In genomic region chr9:29942183-29942952, GRCm38 (mm10) we compare ENCODE assay signal across 12 mouse cellular contexts. TPM values are rescaled to one million over a fixed set of nuclear protein-coding genes. Genes with fewer than 3 reads are reported as not detected.
DNase-seq lines count a peak whose midpoint lies in the region; ATAC-seq and TF ChIP-seq lines count a peak whose summit lies in the region.
"Had no signal": no experiment of that assay in that cellular context is flagged by ENCODE, and none has a peak within 500 bp of the region (broad histone marks: within the 10 kb centered on the region; RNA-seq: fewer than 3 reads in every experiment).

No protein-coding gene starts in this region.

- H3K4me1 ChIP-seq in hindbrain, embryonic 13.5 days (replicated peaks), result peaks cover 45% of the 10 kb centered on the region
- no peaks in the 10 kb centered on the region; the same call in 1 of the 2 replicates for H3K4me1 ChIP-seq in hindbrain, embryonic 11.5 days (replicated peaks; ENCODE audit: control insufficient read depth, insufficient read depth, low read length)

- no peak for TF ChIP-seq CTCF in brain, embryonic 14.5 days (IDR thresholded peaks at IDR 0.05; ENCODE audit: borderline replicate concordance, extremely low read depth, insufficient read depth, insufficient read length)

- H3K9ac ChIP-seq in hindbrain, embryonic 13.5 days, result no peak overlapping the region
- no peak overlapping the region for H3K9ac ChIP-seq in hindbrain, embryonic 11.5 days (ENCODE audit: low read depth, low read length)
- H3K9ac ChIP-seq: stomach, embryonic 15.5 days had no signal

- intact Hi-C loops in left cerebral cortex, postnatal 4 days (cut with DNase I), result no loop called here

- no peak for TF ChIP-seq POLR2A in brain, embryonic 14.5 days (IDR thresholded peaks at IDR 0.05; ENCODE audit: borderline replicate concordance, extremely low read depth, insufficient read depth, insufficient read length, poor library complexity, severe bottlenecking)

- DNase-seq in cerebellum, postnatal 14 days, result peak; percentile 53
- no peak for DNase-seq in cerebellum, adult 11-12 months
- DNase-seq in hindbrain, embryonic 11.5 days (ENCODE audit: low spot score), result no peak
- peak; percentile 81 for DNase-seq in brain, embryonic 14.5 days (ENCODE audit: low read depth)
- peak; percentile 78 for DNase-seq in left cerebral cortex, postnatal 4 days
- DNase-seq in adrenal gland, adult 2 months, result no peak
- no peak for DNase-seq in gastrocnemius, adult 18-20 months (ENCODE audit: low spot score)
- DNase-seq: heart, adult 2 months had no signal

- no peaks in the 10 kb centered on the region for H3K36me3 ChIP-seq in hindbrain, embryonic 13.5 days
- H3K36me3 ChIP-seq in hindbrain, embryonic 11.5 days (ENCODE audit: control insufficient read depth, insufficient read depth, low read length), result no peaks in the 10 kb centered on the region
- H3K36me3 ChIP-seq: stomach, embryonic 15.5 days had no signal

- H3K4me2 ChIP-seq in hindbrain, embryonic 13.5 days, result no peak overlapping the region
- no peak overlapping the region for H3K4me2 ChIP-seq in hindbrain, embryonic 11.5 days (replicated peaks; ENCODE audit: low read depth, low read length)

- H3K9me3 ChIP-seq in hindbrain, embryonic 13.5 days, result no peaks in the 10 kb centered on the region
- H3K9me3 ChIP-seq in hindbrain, embryonic 11.5 days (ENCODE audit: control insufficient read depth, low read length), result no peaks in the 10 kb centered on the region
- H3K9me3 ChIP-seq: stomach, embryonic 15.5 days had no signal

- H3K27me3 ChIP-seq in hindbrain, embryonic 13.5 days, result no peaks in the 10 kb centered on the region
- 0 out of 2 replicates have a peak, but pooled peaks cover 3% of the 10 kb centered on the region for H3K27me3 ChIP-seq in hindbrain, embryonic 11.5 days (ENCODE audit: control insufficient read depth, insufficient read depth, low read length)
- H3K27me3 ChIP-seq: stomach, embryonic 15.5 days had no signal

- ATAC-seq in hindbrain, embryonic 13.5 days (ENCODE audit: low FRiP score), result peak; percentile 65
- ATAC-seq in hindbrain, embryonic 11.5 days (ENCODE audit: low FRiP score), result no peak
- ATAC-seq: intestine, postnatal 0 days; lung, postnatal 0 days had no signal

- no peak overlapping the region for H3K4me3 ChIP-seq in hindbrain, embryonic 13.5 days
- H3K4me3 ChIP-seq in hindbrain, embryonic 11.5 days (ENCODE audit: low read depth, low read length), result no peak overlapping the region
- H3K4me3 ChIP-seq: heart, adult 2 months had no signal

- 43% methylated on average over 11 of the region's 11 CpGs for WGBS in hindbrain, embryonic 13.5 days
- WGBS in hindbrain, embryonic 11.5 days, result 62% methylated on average over 11 of the region's 11 CpGs

- H3K27ac ChIP-seq in hindbrain, embryonic 13.5 days, result no peak overlapping the region
- no peak overlapping the region for H3K27ac ChIP-seq in hindbrain, embryonic 11.5 days (ENCODE audit: low read depth, low read length)
- H3K27ac ChIP-seq: heart, adult 2 months; stomach, embryonic 15.5 days had no signal

RNA-seq across cellular contexts. Expression of gene Ntm, which starts 20.6 kb away (rescaled TPM):
- polyA plus RNA-seq in hindbrain, embryonic 13.5 days (2015; fragmentation: Nextera tagmentation; extraction: Ambion mirVana), result 156 and 167 TPM in 2 replicates
- polyA plus RNA-seq in hindbrain, embryonic 11.5 days (2014; fragmentation: Nextera tagmentation; extraction: Ambion mirVana), result 27.0 and 30.6 TPM in 2 replicates
- polyA plus RNA-seq in brain, embryonic 14.5 days (2012; rRNA removed), result 48.6 and 95.1 TPM in 2 replicates
- total RNA-seq in left cerebral cortex, postnatal 4 days (2021), result 100 to 1,000 TPM; 269 to 280 TPM
- total RNA-seq in adrenal gland, adult 2 months (2021), result under 1 TPM; 0.55 to 0.98 TPM
- 0.15 and 0.25 TPM in 2 replicates for polyA plus RNA-seq in adrenal gland, adult 2 months (2012; rRNA removed)
- 1 to 10 TPM in 1 of 2 experiments, under 1 TPM in 1; 0.41 to 1.0 TPM for total RNA-seq in gastrocnemius, adult 18-20 months (2021)

Comparison
In these comparisons a context has a peak if more than half of its experiments do, and no peak if none do; other contexts are left out.
1. DNase-seq: peak in cerebellum, postnatal 14 days (2 of 2), brain, embryonic 14.5 days (single experiment) and left cerebral cortex, postnatal 4 days (single experiment); none in cerebellum, adult 11-12 months (single experiment), hindbrain, embryonic 11.5 days (single experiment), adrenal gland, adult 2 months (single experiment) and gastrocnemius, adult 18-20 months (single experiment).
2. RNA of gene Ntm, which starts 20.6 kb away (polyA plus RNA-seq): 156 to 167 TPM in hindbrain, embryonic 13.5 days, 48.6 to 95.1 TPM in brain, embryonic 14.5 days and 27.0 to 30.6 TPM in hindbrain, embryonic 11.5 days; 0.15 to 0.25 TPM in adrenal gland, adult 2 months; every median in the first group is over 10 times any median in the second.